Mouse (Mus musculus) stomach, postnatal 0 days (tissue): ENCODE data around the gene Dnaic2. TPM values are rescaled to one million over a fixed set of nuclear protein-coding genes. Genes with fewer than 3 reads are reported as not detected.

Experiments
- ATAC-seq: fragments of 200-750 bp; cut with Nextera tagmentation; 2 replicates; pipeline ENCODE4 v1.8.0; 2017; ENCODE audit not compliant: low FRiP score, low TSS enrichment
- DNase-seq: peaks from one replicate; pipeline ENCODE4 v3.0.0-alpha.2; 2016; ENCODE audit warnings: low spot score
- H3K27ac ChIP-seq: fragments of 300-500 bp; sonication (generic); replicated peaks from 2 replicates; pipeline ENCODE4 v1.5.1; 2014; ENCODE audit warnings: mild to moderate bottlenecking, control low read depth
- H3K27me3 ChIP-seq: fragments of 300-500 bp; sonication (generic); 2 replicates; pipeline ENCODE4 v1.6.1; 2014; ENCODE audit warnings: low read length; ENCODE audit not compliant: control insufficient read depth, insufficient read depth
- H3K36me3 ChIP-seq: fragments of 300-500 bp; sonication (generic); 2 replicates; pipeline ENCODE4 v1.6.1; 2014; ENCODE audit warnings: low read length, mixed read lengths; ENCODE audit not compliant: control insufficient read depth, insufficient read depth
- H3K4me1 ChIP-seq: fragments of 300-500 bp; sonication (generic); replicated peaks from 2 replicates; pipeline ENCODE4 v1.6.1; 2014; ENCODE audit warnings: antibody characterized with exemption; ENCODE audit not compliant: control insufficient read depth, insufficient read depth
- H3K4me2 ChIP-seq: fragments of 300-500 bp; sonication (generic); replicated peaks from 2 replicates; pipeline ENCODE4 v1.6.1; 2014; ENCODE audit warnings: low read depth, mild to moderate bottlenecking, control low read depth, moderate library complexity
- H3K4me3 ChIP-seq: fragments of 300-500 bp; sonication (generic); 2 replicates; pipeline ENCODE4 v1.5.1; 2014; ENCODE audit warnings: low read depth, low read length, control low read depth
- H3K9ac ChIP-seq: fragments of 300-500 bp; sonication (generic); 2 replicates; pipeline ENCODE4 v1.6.1; 2014; ENCODE audit warnings: mild to moderate bottlenecking, low read length, control low read depth, mixed read lengths
- H3K9me3 ChIP-seq: fragments of 300-500 bp; sonication (generic); 2 replicates; pipeline ENCODE4 v1.6.1; 2016; ENCODE audit warnings: low read length; ENCODE audit not compliant: control insufficient read depth
- CTCF ChIP-seq: IDR thresholded peaks from 2 replicates; pipeline ENCODE4 v1.5.1; 2016; ENCODE audit warnings: antibody characterized with exemption, low read depth, mild to moderate bottlenecking, moderate library complexity
- EP300 ChIP-seq: optimal IDR thresholded peaks from 2 replicates; pipeline ENCODE3; 2016; ENCODE audit warnings: antibody characterized with exemption
- WGBS: fragments of 180-500 bp; shearing (Covaris S2); extraction: QIAGEN DNeasy Blood & Tissue Kit; methylation state at CpG from one replicate; pipeline ENCODE4 v1.1.7; 2014; 5-methylcytosine and 5-hydroxymethylcytosine counted together
- polyA plus RNA-seq: library from polyadenylated mRNA; unstranded; fragments of >200 nt; fragmentation: Nextera tagmentation; extraction: Ambion mirVana; gene quantifications from 2 replicates; pipeline ENCODE4 v1.2.1, GENCODE M21; 2015

Gene Dnaic2
- polyA plus RNA-seq, 1 experiment from 2014 or later = 0.35 TPM

DNA sequence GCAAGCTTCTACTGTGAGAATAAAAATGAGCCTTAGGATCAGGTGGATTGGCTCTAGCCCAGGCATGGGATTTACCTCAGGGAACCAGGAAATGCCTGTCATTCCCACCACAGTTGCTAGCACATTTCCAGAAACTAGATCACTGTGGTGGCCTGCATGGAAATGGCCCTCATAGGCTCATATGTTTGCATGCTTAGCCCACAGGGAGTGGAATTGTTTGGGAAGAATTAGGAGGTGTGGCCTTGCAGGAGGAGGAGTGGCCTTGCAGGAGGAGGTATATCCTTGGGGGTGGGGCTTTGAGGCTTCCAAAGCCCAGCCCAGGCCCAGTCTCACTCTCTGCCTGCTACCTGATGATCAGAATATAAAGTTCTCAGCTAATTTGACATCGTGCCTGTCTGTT lies 74.7 kb downstream of the Dnaic2 start:
- no peak overlapping the region for H3K4me3 ChIP-seq
- no peaks in the 10 kb centered on the region for H3K9me3 ChIP-seq
- no peak for TF ChIP-seq EP300
- 0 out of 2 replicates have a peak, but pooled peaks have one; percentile 7 for TF ChIP-seq CTCF
- H3K27me3 ChIP-seq = no peaks in the 10 kb centered on the region
- H3K4me1 ChIP-seq = no peaks in the 10 kb centered on the region
- no peak overlapping the region for H3K27ac ChIP-seq
- no peak overlapping the region for H3K9ac ChIP-seq
- no peak for ATAC-seq
- DNase-seq = no peak
- no peaks in the 10 kb centered on the region for H3K36me3 ChIP-seq
- no peak overlapping the region for H3K4me2 ChIP-seq
- 95% methylated on average over 1 of the region's 1 CpGs for whole genome bisulfite sequencing

- Histone ChIP-seq H3K9ac (no peak overlapping the region), H3K9me3 (no peaks in the 10 kb centered on the region), H3K4me2 (no peak overlapping the region), H3K27ac (no peak overlapping the region), H3K4me1 (no peaks in the 10 kb centered on the region), H3K36me3 (no peaks in the 10 kb centered on the region), H3K27me3 (no peaks in the 10 kb centered on the region), H3K4me3 (no peak overlapping the region)
- DNase-seq = peak; percentile 49
- ATAC-seq = peak; percentile 74
- TF ChIP-seq CTCF = no peak
- no peak for TF ChIP-seq EP300
- 41% methylated on average over 15 of the region's 15 CpGs for WGBS
These were observed 75.5 kb downstream of the Dnaic2 start for GRCm38 (mm10) chr11:114802540-114803267.

GRCm38 (mm10) chr11:114803990-114804389 lies 76.8 kb downstream of the Dnaic2 start:
- ATAC-seq (no peak), DNase-seq (no peak)
- no peak overlapping the region for H3K27ac ChIP-seq
- no peak overlapping the region for H3K9ac ChIP-seq
- no peak overlapping the region for H3K4me2 ChIP-seq
- no peak overlapping the region for H3K4me3 ChIP-seq
- H3K9me3 ChIP-seq = no peaks in the 10 kb centered on the region
- TF ChIP-seq CTCF (no peak), EP300 (no peak)
- no peaks in the 10 kb centered on the region for H3K4me1 ChIP-seq
- no peaks in the 10 kb centered on the region for H3K27me3 ChIP-seq
- no peaks in the 10 kb centered on the region for H3K36me3 ChIP-seq
- WGBS = 73% methylated on average over 8 of the region's 8 CpGs

GRCm38 (mm10) chr11:114807025-114807424 lies 79.8 kb downstream of the Dnaic2 start:
- H3K27me3 ChIP-seq = no peaks in the 10 kb centered on the region
- no peak for TF ChIP-seq CTCF
- TF ChIP-seq EP300 = no peak
- DNase-seq (no peak), ATAC-seq (no peak)
- whole genome bisulfite sequencing = 55% methylated on average over 2 of the region's 2 CpGs
- H3K4me2 ChIP-seq = no peak overlapping the region
- H3K4me1 ChIP-seq = no peaks in the 10 kb centered on the region
- H3K9ac ChIP-seq = no peak overlapping the region
- no peak overlapping the region for H3K4me3 ChIP-seq
- H3K27ac ChIP-seq = no peak overlapping the region
- no peaks in the 10 kb centered on the region for H3K36me3 ChIP-seq
- no peaks in the 10 kb centered on the region for H3K9me3 ChIP-seq

Other genes starting within 250 kb of the Dnaic2 start
- gene Rpl38, start 58.9 kb upstream of the Dnaic2 start, polyA plus RNA-seq = 1,058 and 1,265 TPM in 2 replicates
- gene Ttyh2, start 52.0 kb upstream of the Dnaic2 start, polyA plus RNA-seq = 12.5 and 14.7 TPM in 2 replicates
- 0.35 and 0.58 TPM in 2 replicates for gene Kif19a, start 38.0 kb downstream of the Dnaic2 start, polyA plus RNA-seq
- gene Btbd17, start 68.5 kb downstream of the Dnaic2 start, polyA plus RNA-seq = 0.44 and 0.74 TPM in 2 replicates
- 0.08 TPM in 1 of 2 replicates, not detected in the other for gene Gpr142, start 71.5 kb downstream of the Dnaic2 start, polyA plus RNA-seq
- gene Gprc5c, start 123.7 kb downstream of the Dnaic2 start, polyA plus RNA-seq = 10.8 and 11.2 TPM in 2 replicates
- gene Cd300a, start 162.6 kb downstream of the Dnaic2 start, polyA plus RNA-seq = 1.5 and 2.1 TPM in 2 replicates
- gene Cd300lb, start 207.0 kb downstream of the Dnaic2 start, polyA plus RNA-seq = 0.12 TPM in 2 replicates
- not detected in 2 replicates for gene Cd300c, start 241.7 kb downstream of the Dnaic2 start, polyA plus RNA-seq